Mouse (Mus musculus): ENCODE results near the gene Arhgap42.

- TF ChIP-seq CTCF (conservative IDR thresholded peaks at IDR 0.05; ENCODE audit: low read length) (no peak), NANOG (IDR thresholded peaks at IDR 0.05; ENCODE audit: borderline replicate concordance, low read length) (no peak), POU5F1 (IDR thresholded peaks at IDR 0.05; ENCODE audit: borderline replicate concordance, low read length) (no peak)
Measured at GRCm38 (mm10) chr9:9102158-9102514, 136.8 kb downstream of the Arhgap42 start.

Measured in E14TG2a.4 (cell line).